Mouse (Mus musculus): ENCODE measurements around the gene Nt5dc3.

DNA sequence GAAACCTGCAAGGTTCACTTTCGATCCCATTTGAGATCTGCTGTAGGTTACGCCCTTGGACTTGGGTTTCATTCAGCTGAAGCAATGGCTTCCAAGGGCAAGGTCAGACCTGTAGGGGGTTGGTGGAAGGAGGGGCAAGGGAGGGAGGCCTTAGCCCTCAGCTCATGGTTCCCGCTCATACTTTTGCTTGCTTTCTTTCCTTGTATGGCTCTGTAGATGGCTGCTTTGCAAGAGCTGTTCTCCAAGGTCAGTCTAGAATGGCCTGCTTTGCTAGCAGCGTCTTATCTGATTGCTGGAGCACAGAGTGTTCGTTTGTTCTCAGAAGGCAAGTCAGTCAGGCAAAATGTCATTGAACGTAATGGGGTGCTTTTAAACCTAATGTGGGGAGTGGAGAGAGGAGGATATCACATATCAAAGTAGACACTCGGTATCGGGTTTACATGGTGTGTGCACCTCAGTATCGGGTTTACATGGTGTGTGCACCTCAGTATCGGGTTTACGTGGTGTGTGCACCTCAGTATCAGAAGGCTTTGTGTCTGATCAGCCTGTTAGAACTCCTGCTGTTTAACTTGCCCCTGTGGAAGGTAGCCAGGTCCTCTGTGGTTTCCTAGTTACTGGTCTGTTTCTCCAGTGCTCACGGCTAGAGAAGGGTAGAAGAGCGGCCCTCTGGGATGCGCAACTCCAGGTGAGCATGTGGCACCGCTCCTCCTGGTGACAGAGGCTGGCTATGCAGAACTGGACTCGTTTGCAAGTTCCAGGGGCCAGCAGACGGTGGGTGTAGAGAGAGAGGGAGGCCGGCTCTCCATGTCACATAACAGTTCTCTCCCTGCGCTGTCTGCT, 35.7 kb downstream of the Nt5dc3 start:
- no peak for TF ChIP-seq CTCF (IDR thresholded peaks at IDR 0.05; ENCODE audit: control insufficient read depth, insufficient read depth, insufficient read length)
- TF ChIP-seq MAX (IDR thresholded peaks at IDR 0.05): no peak
- no peak for TF ChIP-seq USF1 (IDR thresholded peaks at IDR 0.05; ENCODE audit: low read depth)
